Mouse (Mus musculus) liver, postnatal 0 days (tissue): ENCODE results near the gene Fam83e. TPM values are rescaled to one million over a fixed set of nuclear protein-coding genes. Genes with fewer than 3 reads are reported as not detected.

Experiments
- ATAC-seq: fragments of 200-750 bp; cut with Nextera tagmentation; 2 replicates; pipeline ENCODE4 v1.8.0; 2017; ENCODE audit warnings: mild to moderate bottlenecking, moderate library complexity
- DNase-seq: peaks from one replicate; pipeline ENCODE4 v3.0.0-alpha.2; 2016
- H3K27ac ChIP-seq: fragments of 300-500 bp; sonication (generic); 2 replicates; pipeline ENCODE4 v1.5.1; 2014; ENCODE audit warnings: antibody characterized with exemption, moderate library complexity, mild to moderate bottlenecking, low read depth
- H3K27me3 ChIP-seq: fragments of 300-500 bp; sonication (generic); 2 replicates; pipeline ENCODE4 v1.6.1; 2014; ENCODE audit warnings: low read length, control low read depth, mixed read lengths; ENCODE audit not compliant: insufficient read depth
- H3K36me3 ChIP-seq: fragments of 300-500 bp; sonication (generic); replicated peaks from 2 replicates; pipeline ENCODE4 v1.6.1; 2014; ENCODE audit warnings: mild to moderate bottlenecking, control low read depth, low read length, moderate library complexity, mixed read lengths; ENCODE audit not compliant: insufficient read depth
- H3K4me1 ChIP-seq: fragments of 300-500 bp; sonication (generic); 2 replicates; pipeline ENCODE4 v1.6.1; 2014; ENCODE audit warnings: antibody characterized with exemption, mild to moderate bottlenecking, control low read depth; ENCODE audit not compliant: insufficient read depth
- H3K4me2 ChIP-seq: fragments of 300-500 bp; sonication (generic); 2 replicates; pipeline ENCODE4 v1.6.1; 2014; ENCODE audit warnings: low read depth, mild to moderate bottlenecking, low read length, moderate library complexity, mixed read lengths
- H3K4me3 ChIP-seq: fragments of 300-500 bp; sonication (generic); 2 replicates; pipeline ENCODE4 v1.5.1; 2014; ENCODE audit warnings: low read depth, low read length
- H3K9ac ChIP-seq: fragments of 300-500 bp; sonication (generic); replicated peaks from 2 replicates; pipeline ENCODE4 v1.6.1; 2014; ENCODE audit warnings: mild to moderate bottlenecking, moderate library complexity
- H3K9me3 ChIP-seq: fragments of 300-500 bp; sonication (generic); 2 replicates; pipeline ENCODE4 v1.6.1; 2016; ENCODE audit warnings: mild to moderate bottlenecking, control low read depth, low read length, mixed read lengths
- CTCF ChIP-seq: sonication (generic); IDR thresholded peaks from 2 replicates; pipeline ENCODE4 v1.5.1; 2016; ENCODE audit warnings: antibody characterized with exemption, low read depth
- EP300 ChIP-seq: IDR thresholded peaks from 2 replicates; pipeline ENCODE4 v1.6.1; 2016; ENCODE audit warnings: antibody characterized with exemption, low read depth, mild to moderate bottlenecking
- WGBS: fragments of 180-500 bp; shearing (Covaris S2); extraction: QIAGEN DNeasy Blood & Tissue Kit; methylation state at CpG from one replicate; pipeline ENCODE4 v1.1.7; 2014; ENCODE audit not compliant: insufficient replicate concordance; 5-methylcytosine and 5-hydroxymethylcytosine counted together
- polyA plus RNA-seq: library from polyadenylated mRNA; unstranded; fragments of >200 nt; fragmentation: Nextera tagmentation; extraction: Ambion mirVana; gene quantifications from 2 replicates; pipeline ENCODE4 v1.2.1, GENCODE M21; 2015

Gene Fam83e
- polyA plus RNA-seq, 1 experiment from 2014 or later, result 0.13 TPM

DNA sequence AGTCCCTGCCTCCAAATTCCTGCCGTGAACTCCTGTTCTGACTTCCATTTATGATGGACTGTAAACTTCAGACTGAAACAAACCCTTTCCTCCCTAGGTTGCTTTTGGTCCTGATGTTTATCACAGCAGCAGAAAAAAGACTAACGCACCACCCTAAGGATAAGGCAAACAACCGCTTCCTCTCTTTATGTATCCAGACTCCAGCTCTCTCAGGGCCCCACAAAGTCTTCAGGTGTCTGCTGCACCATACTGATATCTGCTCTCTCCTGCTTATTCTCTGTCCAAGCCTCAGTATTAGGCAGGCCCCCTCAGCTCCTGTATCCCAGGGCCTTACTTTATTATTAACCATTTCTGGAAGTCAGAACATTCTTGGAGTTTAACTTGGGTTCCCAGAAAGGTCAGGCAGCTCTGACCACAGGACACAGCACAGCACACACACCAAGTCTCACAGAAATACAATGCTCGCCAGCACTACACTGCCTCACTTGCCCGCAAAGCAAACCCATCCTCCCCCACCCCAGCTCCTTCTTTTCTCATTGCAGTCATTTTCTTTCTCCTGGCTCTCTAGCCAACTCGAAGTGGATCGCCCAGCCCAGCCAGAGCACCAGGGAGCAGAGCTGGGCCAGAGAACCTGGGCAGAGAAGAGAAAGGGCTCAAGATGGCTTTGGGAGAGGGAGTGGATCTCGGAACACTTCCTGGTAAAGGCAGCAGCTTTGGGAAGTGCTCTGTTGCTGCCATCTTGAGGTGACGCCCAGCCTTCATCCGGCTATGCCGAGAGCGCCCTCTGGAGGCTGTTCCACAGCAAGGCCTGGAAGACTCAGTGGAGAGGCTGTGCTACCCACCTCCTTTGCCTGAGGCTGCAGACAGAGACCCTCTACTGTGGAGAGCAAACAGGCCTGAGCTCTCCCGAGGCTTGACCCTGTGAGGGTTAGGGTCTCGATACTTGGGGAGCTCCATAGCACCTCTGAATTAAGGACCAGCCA is 38.6 kb upstream of the Fam83e start:
- H3K4me1 ChIP-seq, result peaks cover 16% of the 10 kb centered on the region
- H3K9ac ChIP-seq, result peak overlapping the region; percentile 34; the same call in 1 of the 2 replicates
- 0 out of 2 replicates have a peak overlapping the region, but pooled peaks have one; percentile 22 for H3K27ac ChIP-seq
- no peaks in the 10 kb centered on the region for H3K27me3 ChIP-seq
- H3K9me3 ChIP-seq, result no peaks in the 10 kb centered on the region
- ATAC-seq, result peak; percentile 65
- no peaks in the 10 kb centered on the region for H3K36me3 ChIP-seq
- 26% methylated on average over 14 of the region's 14 CpGs for WGBS
- peak; percentile 89 for DNase-seq
- H3K4me2 ChIP-seq, result peak overlapping the region; percentile 59
- H3K4me3 ChIP-seq, result peak overlapping the region; percentile 15; the same call in 1 of the 2 replicates
- TF ChIP-seq EP300 (no peak), CTCF (peak; percentile 99)

DNA sequence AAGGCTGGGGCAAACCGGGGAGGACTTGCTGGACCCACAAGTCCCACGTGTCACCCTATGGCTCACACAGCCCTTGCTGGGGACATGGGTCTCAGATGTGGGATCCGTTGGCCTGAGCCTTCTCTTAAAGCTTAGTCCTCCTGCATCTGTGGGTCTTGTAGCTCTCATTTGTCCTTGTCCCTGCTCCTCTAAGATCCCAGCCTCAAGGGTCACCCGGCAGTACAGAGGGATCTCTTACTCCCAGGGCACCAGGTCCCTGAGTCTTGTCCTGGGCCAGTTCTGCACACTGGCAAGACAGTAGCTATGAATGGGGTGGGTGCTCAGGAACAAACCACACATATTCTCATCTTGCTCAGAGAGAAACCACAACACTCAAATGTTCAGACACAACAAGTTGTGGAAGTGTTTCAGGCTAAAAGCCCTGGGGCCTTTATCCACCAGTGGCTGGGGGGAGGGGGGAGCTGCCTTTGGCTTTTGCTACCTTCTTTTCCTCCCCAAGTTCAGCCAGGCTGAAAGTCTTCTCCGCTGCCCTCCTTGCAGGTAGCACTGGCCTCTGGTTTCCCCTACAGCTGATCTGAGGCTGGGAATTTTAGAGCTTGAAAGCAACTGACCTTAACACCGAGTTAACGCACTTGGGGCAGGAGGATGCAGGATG is 37.5 kb upstream of the Fam83e start, which contains the start of gene Ntn5:
Ntn5 (plus strand) TSS at position 627 of the 655 bp plus-strand sequence.
- DNase-seq, result no peak
- no peaks in the 10 kb centered on the region for H3K36me3 ChIP-seq
- TF ChIP-seq EP300, result no peak
- TF ChIP-seq CTCF, result no peak
- H3K4me1 ChIP-seq, result peaks cover 16% of the 10 kb centered on the region
- H3K9me3 ChIP-seq, result no peaks in the 10 kb centered on the region
- H3K9ac ChIP-seq, result no peak within 1 kb of the TSS
- 69% methylated on average over 7 of the region's 7 CpGs for WGBS
- no peak for ATAC-seq
- H3K27ac ChIP-seq, result no peak within 1 kb of the TSS
- H3K27me3 ChIP-seq, result no peaks in the 10 kb centered on the region
- no peak within 1 kb of the TSS for H3K4me3 ChIP-seq
- no peak within 1 kb of the TSS for H3K4me2 ChIP-seq

DNA sequence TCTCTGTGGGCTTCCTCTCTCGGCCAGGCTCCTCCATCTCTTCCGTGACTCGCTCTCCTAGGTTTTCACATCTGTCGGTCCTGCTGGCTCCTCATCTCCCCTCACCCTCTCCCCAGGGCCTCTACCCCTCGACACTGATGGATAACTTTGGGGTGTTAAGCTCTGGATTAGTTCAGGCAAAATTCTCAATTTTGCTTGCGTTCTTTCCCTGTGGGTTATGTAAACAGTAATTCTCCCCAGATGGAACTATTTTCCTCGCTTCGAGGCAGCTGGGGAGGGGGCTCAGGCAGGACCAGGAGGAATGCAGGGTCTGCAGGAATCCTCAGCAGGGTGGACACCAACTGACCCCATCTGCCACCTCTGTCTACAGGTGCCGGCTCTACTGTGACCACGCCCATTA is 35.2 kb upstream of the Fam83e start:
- WGBS, result 63% methylated on average over 10 of the region's 10 CpGs
- no peak for DNase-seq
- no peak for ATAC-seq
- H3K27ac ChIP-seq, result no peak overlapping the region
- TF ChIP-seq CTCF (no peak), EP300 (no peak)
- H3K4me1 ChIP-seq, result peaks cover 13% of the 10 kb centered on the region
- no peak overlapping the region for H3K9ac ChIP-seq
- H3K4me2 ChIP-seq, result no peak overlapping the region
- no peaks in the 10 kb centered on the region for H3K27me3 ChIP-seq
- no peaks in the 10 kb centered on the region for H3K9me3 ChIP-seq
- no peak overlapping the region for H3K4me3 ChIP-seq
- no peaks in the 10 kb centered on the region for H3K36me3 ChIP-seq

DNA sequence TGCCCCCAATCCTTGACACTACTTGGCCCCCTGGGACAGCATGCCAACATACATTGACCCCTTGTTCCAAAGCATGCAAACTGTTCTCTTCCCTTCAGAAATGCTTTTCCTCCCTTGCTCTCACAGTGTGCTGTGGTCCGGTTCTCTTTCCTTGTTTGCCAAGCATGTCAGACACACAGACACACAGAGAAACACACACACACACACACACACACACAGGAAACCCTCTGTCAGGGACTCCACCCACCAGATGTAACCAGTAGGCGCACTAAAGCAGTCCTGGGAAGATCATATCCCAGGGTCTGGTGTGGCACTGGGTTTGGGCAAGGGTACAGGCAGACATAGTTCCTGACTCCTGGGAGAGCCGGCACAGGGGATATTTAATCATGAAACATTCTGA is 34.2 kb upstream of the Fam83e start:
- H3K27ac ChIP-seq, result no peak overlapping the region
- peaks cover 6% of the 10 kb centered on the region; the same call in 1 of the 2 replicates for H3K4me1 ChIP-seq
- H3K4me2 ChIP-seq, result no peak overlapping the region
- H3K36me3 ChIP-seq, result no peaks in the 10 kb centered on the region
- H3K9ac ChIP-seq, result no peak overlapping the region
- 56% methylated on average over 3 of the region's 3 CpGs for WGBS
- TF ChIP-seq EP300, result no peak
- TF ChIP-seq CTCF, result no peak
- no peak overlapping the region for H3K4me3 ChIP-seq
- H3K9me3 ChIP-seq, result no peaks in the 10 kb centered on the region
- H3K27me3 ChIP-seq, result no peaks in the 10 kb centered on the region
- no peak for DNase-seq
- no peak for ATAC-seq

DNA sequence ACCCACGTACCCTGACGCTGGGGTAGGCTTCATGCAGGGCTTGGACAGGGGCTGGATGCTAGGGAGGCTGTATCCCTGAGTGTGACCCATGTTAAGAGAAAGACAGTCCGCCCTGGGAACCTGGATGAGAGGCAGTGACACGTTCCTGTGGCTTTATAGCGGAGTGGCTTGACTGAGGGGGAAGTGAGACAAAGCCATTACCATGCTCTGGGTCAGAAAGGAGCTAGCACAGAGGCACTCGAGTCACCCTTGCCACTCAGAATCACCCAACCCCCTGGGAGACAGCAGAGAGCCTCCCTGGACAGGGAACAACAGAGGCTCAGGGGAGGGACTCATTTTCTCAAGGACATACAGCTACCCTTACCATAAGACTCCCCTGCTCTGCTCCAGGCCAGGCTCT is 31.9 kb upstream of the Fam83e start:
- Histone ChIP-seq H3K27me3 (no peaks in the 10 kb centered on the region), H3K36me3 (no peaks in the 10 kb centered on the region), H3K9ac (no peak overlapping the region), H3K4me2 (no peak overlapping the region), H3K4me1 (no peaks in the 10 kb centered on the region), H3K4me3 (no peak overlapping the region), H3K27ac (no peak overlapping the region), H3K9me3 (no peaks in the 10 kb centered on the region)
- ATAC-seq (no peak), DNase-seq (no peak)
- TF ChIP-seq CTCF (no peak), EP300 (no peak)
- 53% methylated on average over 6 of the region's 6 CpGs for WGBS

DNA sequence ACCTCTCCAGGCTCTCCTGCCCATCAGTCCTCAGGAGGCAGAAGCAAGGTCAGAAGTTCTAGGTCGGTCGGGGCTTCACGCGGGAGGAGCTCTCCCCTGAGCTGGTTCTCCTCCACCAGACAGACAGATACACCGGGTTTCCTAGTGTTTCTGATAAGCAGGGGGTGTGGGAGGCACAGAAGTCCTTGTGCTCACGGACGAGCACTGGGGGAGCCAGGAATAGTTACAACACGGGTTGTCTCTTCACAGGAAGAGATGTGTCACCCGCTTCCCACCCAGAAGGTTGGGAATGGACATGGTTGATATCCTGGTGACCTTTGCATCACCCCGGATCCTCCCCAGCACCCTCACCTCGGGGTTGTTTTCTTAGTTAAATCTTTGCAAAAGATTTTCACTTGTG is 31.2 kb upstream of the Fam83e start:
- Histone ChIP-seq H3K27me3 (no peaks in the 10 kb centered on the region), H3K4me2 (no peak overlapping the region), H3K9me3 (no peaks in the 10 kb centered on the region), H3K9ac (no peak overlapping the region), H3K4me1 (no peaks in the 10 kb centered on the region), H3K4me3 (no peak overlapping the region), H3K36me3 (no peaks in the 10 kb centered on the region), H3K27ac (no peak overlapping the region)
- WGBS, result 58% methylated on average over 11 of the region's 11 CpGs
- ATAC-seq, result 0 out of 2 replicates have a peak, but pooled peaks have one; percentile 20
- no peak for DNase-seq
- TF ChIP-seq EP300, result no peak
- no peak for TF ChIP-seq CTCF
